Mouse (Mus musculus): ENCODE measurements around the gene Gm6096.
"Not testable (repeated sequence)": the region's sequence is repeated elsewhere in the genome, so short reads cannot be mapped to it uniquely, and the experiment has no call there.

Gene Gm6096

DNA sequence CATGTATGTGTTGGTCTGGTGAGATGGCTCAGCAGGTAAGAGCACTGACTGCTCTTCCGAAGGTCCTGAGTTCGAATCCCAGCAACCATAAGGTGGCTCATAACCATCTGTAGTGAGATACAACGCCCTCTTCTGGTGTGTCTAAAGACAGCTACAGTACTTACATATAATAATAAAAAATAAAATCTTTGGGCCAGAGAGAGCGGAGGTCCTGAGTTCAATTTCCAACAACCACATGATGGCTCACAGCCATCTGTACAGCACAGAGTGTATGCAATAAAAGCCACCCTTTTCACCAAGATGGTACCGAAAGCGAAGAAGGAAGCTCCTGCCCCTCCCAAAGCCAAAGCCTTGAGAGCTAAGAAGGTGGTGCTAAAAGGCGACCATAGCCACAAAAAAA lies at the start of gene Gm6096:
TSS of gene Gm6096 (plus strand) at position 301 of the 400 bp plus-strand sequence.
- no peak for DNase-seq

GRCm38 (mm10) chr7:34202147-34202546 lies 48.7 kb upstream of the Gm6096 start:
- DNase-seq = not testable (repeated sequence)

GRCm38 (mm10) chr7:34206331-34206730 lies 44.5 kb upstream of the Gm6096 start:
- no peak for DNase-seq

DNA sequence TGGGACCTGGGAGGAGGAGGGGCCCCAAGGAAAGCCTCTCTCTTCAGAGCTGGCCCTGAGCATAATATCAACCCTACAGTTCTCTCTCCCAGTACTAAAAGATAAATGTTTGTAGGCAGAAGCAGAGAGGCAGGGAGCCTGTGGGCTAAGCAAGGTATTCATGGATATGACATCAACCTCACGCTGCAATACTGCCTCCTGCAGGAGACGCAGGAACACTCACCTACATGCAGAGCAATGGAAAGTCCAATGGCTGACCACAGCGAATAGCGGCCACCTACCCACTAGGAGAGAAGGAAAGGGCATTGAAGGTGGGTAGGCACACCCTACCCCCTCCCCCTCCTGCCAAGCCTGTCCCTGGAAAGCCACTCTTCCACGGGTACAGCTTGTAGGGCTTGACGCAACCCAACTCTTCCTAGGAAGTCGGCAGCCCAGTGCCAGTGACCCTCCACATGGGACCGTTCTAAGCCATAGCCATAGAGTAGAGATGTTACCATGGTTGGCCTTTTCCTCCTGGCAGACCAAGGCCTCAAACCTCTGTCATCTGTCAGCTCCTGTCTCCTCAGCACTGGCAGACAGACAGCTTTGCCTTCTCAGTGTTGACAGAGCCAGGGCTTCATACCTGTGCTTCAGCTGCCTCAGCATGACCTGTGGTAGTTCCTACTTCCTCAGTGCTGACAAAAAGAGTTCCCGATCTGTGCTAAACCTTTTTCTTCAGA lies 42.7 kb upstream of the Gm6096 start:
- no peak for DNase-seq

DNA sequence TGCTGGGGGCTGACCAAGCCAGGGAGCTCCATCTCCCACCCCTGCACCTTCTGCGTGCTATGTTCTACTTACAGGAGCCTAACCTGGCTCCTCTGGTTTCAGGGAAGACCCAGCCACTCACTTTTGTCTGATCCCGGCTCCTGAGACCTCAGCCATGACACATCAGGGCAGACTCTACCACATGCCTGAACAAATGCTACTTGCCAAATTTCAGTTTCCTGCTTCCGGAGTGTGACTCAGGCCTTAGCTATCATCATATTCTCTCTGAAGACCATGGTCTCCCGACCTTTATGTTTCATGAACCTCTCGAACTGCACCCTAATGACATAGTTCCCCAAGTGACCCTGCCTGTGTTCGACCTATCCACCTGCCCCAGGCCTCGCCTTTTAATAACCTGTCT lies 37.6 kb upstream of the Gm6096 start:
- DNase-seq = no peak

GRCm38 (mm10) chr7:34214644-34215043 lies 36.2 kb upstream of the Gm6096 start:
- peak; percentile 46 to 54 for DNase-seq

DNA sequence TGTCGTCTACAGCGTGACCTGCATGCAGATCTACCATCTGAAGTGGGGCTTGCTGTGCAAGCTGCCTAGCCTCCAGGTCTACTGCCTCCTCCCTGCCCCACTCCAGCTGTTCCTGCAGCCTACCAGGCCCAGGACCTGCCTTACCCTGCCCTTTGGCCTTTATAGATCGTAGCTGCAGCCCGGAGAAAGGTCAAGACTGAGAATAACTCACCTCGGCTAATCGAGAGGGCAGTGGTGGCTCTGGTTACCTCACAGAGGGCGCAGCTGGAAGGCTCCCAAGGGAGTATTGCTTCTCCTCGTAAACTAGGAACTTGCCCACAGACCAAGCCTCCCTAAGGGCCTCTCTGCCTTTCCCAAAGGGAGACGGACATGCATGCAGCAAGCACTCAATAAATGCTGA lies 35.4 kb upstream of the Gm6096 start:
- peak in 1 of 2 experiments; percentile 20 for DNase-seq

GRCm38 (mm10) chr7:34216474-34216873 lies 34.4 kb upstream of the Gm6096 start:
- DNase-seq = no peak

- no peak for DNase-seq
Observed at GRCm38 (mm10) chr7:34218496-34218895, 32.3 kb upstream of the Gm6096 start.

GRCm38 (mm10) chr7:34221594-34222250 lies 29.1 kb upstream of the Gm6096 start:
- DNase-seq = no peak

DNA sequence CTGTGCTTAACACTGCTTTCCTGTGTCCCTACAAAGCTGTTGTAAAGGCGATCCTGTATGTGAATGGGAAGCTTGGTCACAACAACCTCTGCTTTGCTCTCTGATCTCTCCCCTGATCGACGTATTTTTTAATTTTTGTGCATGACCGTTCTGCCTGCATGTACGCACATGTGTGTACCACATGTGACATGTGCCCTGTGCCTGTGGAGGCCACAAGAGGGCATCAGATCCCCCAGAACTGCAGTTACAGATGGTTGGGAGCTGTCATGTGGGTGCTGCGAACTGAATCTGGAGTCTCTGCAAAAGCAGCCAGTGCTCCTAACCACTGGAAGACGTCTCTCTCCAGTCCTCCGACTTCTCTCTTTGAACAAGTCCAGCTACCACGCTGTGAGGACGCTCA lies 28.5 kb upstream of the Gm6096 start:
- no peak for DNase-seq

- no peak for DNase-seq
Observed at GRCm38 (mm10) chr7:34224308-34224707, 26.5 kb upstream of the Gm6096 start.

- DNase-seq = no peak
Observed at GRCm38 (mm10) chr7:34226086-34226485, 24.8 kb upstream of the Gm6096 start.

DNA sequence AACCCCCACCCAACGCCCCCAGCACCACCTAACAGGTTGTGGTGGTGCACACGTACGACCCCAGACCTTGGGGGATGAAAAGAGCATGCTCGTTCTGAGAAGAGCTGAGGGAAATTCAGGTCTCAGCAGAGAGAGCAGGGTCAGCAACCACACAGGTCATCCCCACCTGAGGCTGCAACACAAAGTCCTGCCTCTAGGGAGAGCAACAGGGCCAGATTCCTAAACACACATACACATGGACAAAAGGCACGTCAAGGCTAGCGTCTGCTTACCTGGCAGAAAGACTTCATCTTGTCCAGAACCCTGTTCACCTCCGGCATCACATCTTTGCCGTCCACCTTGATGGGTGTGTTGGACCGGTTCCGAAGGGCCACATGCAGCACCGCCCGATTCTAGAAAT lies 24.0 kb upstream of the Gm6096 start:
- DNase-seq = no peak

GRCm38 (mm10) chr7:34228641-34229040 lies 22.2 kb upstream of the Gm6096 start:
- DNase-seq = no peak

DNA sequence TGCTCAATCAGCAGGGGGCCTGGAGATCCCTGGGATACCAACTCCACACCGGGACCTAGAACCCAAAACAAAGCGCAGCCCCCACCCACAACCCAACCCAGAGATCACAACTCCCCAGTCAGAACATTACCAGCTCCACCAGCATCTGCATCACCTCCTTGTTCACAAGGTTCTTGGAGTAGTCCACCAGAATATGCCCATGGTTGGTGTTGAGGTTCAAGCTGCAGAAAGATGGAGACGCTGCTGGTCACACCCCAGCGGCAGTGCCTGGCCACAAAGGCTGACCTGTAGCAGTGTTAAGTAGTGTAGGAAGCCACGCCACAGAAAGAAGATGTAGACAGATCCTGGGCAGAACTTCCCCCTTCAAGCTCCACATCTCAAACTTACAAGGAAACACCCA lies 21.7 kb upstream of the Gm6096 start:
- DNase-seq = no peak

GRCm38 (mm10) chr7:34229691-34230111 lies 21.1 kb upstream of the Gm6096 start:
- peak; percentile 54 to 58 for DNase-seq

DNA sequence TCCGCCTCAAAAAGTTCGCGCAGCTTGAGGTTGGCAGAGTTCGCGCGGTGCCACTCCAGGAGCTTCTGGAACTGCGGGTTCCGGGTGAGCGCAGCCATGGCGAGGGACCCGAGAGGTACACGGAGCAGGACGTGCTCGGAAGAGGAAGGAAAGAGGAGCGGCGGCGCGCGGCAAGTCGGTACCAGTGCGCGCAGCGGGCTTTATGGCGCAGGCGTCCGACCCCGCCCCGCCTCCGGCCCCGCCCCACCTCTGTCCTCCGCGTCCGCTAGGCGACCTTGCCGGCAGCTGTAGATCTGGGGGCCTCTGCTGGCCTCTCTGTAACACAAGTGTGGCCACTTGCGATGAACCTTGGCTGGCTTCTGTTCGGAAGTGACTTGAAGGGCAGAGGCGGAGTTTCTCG lies 20.7 kb upstream of the Gm6096 start, which contains the start of gene Gpi1:
TSS of gene Gpi1 (minus strand) at position 221 of the 400 bp plus-strand sequence.
- peak; percentile 86 to 91 for DNase-seq

GRCm38 (mm10) chr7:34232785-34233725 lies 17.8 kb upstream of the Gm6096 start:
- no peak for DNase-seq

DNA sequence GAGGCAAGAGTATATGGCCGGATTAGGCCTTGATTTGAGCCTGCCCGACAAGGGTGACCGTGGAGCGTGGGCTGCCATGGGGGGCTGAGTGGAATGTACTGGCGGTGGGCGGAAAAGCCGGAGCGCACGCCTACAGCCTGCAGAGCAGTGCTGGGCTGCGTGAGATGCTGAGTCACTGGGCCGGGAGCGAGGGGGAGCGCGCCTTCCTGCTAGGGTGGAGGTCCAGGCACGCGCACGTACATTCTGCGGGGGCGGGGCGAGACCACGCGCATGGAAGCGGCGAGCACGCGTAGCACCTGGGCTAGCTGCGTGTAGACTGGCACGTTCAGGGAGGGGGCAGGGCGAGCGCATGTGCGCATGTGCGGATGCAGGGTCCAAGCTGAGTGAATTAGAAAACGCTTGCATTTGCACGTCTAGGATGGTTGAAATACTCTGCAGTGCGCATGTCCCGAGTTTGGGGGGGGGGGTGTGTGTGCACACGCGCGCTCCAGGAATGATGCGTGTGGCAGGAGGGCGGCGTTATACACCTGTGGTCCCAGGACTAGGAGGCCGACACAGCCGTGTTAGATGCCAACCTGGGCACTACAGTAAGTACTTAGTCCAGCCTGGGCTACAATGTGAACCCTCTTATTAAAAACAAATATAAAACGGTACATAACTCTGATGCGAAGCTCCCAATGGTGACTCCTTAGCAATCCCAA lies 16.8 kb upstream of the Gm6096 start:
- DNase-seq = peak; percentile 98 to 99

GRCm38 (mm10) chr7:34234610-34235561 lies 16.0 kb upstream of the Gm6096 start:
- no peak for DNase-seq
